ENCODE assay signal across 18 mouse cellular contexts in genomic region chr3:88470943-88471479, GRCm38 (mm10). TPM values are rescaled to one million over a fixed set of nuclear protein-coding genes. Genes with fewer than 3 reads are reported as not detected.
DNase-seq lines count a peak whose midpoint lies in the region; ATAC-seq lines count a peak whose summit lies in the region.
"Had no signal": no experiment of that assay in that cellular context is flagged by ENCODE, and none has a peak within 500 bp of the region (broad histone marks: within the 10 kb centered on the region; RNA-seq: fewer than 3 reads in every experiment).

No protein-coding gene starts in this region.

- no peak overlapping the region for H3K4me2 ChIP-seq in embryonic facial prominence, embryonic 15.5 days (replicated peaks)
- no peak overlapping the region for H3K4me2 ChIP-seq in kidney, embryonic 15.5 days
- H3K4me2 ChIP-seq in liver, embryonic 16.5 days (ENCODE audit: low read depth, low read length): no peak overlapping the region
- H3K4me2 ChIP-seq: forebrain, embryonic 15.5 days; heart, embryonic 12.5 days; limb, embryonic 13.5 days had no signal

- intact Hi-C loops in left cerebral cortex, postnatal 4 days (cut with DNase I): no loop called here

- peak; percentile 27 for DNase-seq in embryo, embryonic 10.5 days (ENCODE audit: low spot score)
- no peak for DNase-seq in embryo, embryonic 11 days
- DNase-seq in left cerebral cortex, postnatal 4 days: no peak
- DNase-seq in gastrocnemius, adult 18-20 months (ENCODE audit: low spot score): no peak
- DNase-seq in cerebellum, postnatal 10 days: no peak
- DNase-seq: adrenal gland, postnatal 10 days; cerebellum, adult 9-11 months; gastrocnemius, postnatal 10 days; layer of hippocampus, postnatal 36 days; midbrain, embryonic 14.5 days had no signal

- peaks cover 18% of the 10 kb centered on the region for H3K4me1 ChIP-seq in embryonic facial prominence, embryonic 15.5 days
- H3K4me1 ChIP-seq in kidney, embryonic 15.5 days: peaks cover 9% of the 10 kb centered on the region
- peaks cover 2% of the 10 kb centered on the region; the same call in 1 of the 2 replicates for H3K4me1 ChIP-seq in liver, embryonic 16.5 days (ENCODE audit: control insufficient read depth, low read depth, low read length)

- no peak overlapping the region for H3K9ac ChIP-seq in embryonic facial prominence, embryonic 15.5 days
- H3K9ac ChIP-seq in kidney, embryonic 15.5 days: no peak overlapping the region
- H3K9ac ChIP-seq in liver, embryonic 16.5 days (ENCODE audit: low read depth, low read length): no peak overlapping the region
- H3K9ac ChIP-seq: forebrain, embryonic 15.5 days; heart, embryonic 12.5 days; limb, embryonic 13.5 days had no signal

- no peaks in the 10 kb centered on the region for H3K9me3 ChIP-seq in embryonic facial prominence, embryonic 15.5 days (replicated peaks)
- H3K9me3 ChIP-seq in kidney, embryonic 15.5 days (replicated peaks): no peaks in the 10 kb centered on the region
- no peaks in the 10 kb centered on the region for H3K9me3 ChIP-seq in liver, embryonic 16.5 days (replicated peaks; ENCODE audit: control insufficient read depth, low read length)
- H3K9me3 ChIP-seq: forebrain, embryonic 15.5 days had no signal

- H3K36me3 ChIP-seq in embryonic facial prominence, embryonic 15.5 days: no peaks in the 10 kb centered on the region
- H3K36me3 ChIP-seq in kidney, embryonic 15.5 days: no peaks in the 10 kb centered on the region
- H3K36me3 ChIP-seq in liver, embryonic 16.5 days (ENCODE audit: control insufficient read depth, insufficient read depth): no peaks in the 10 kb centered on the region
- H3K36me3 ChIP-seq: forebrain, embryonic 15.5 days; heart, embryonic 12.5 days; limb, embryonic 13.5 days had no signal

- no peaks in the 10 kb centered on the region for H3K27me3 ChIP-seq in embryonic facial prominence, embryonic 15.5 days
- no peaks in the 10 kb centered on the region for H3K27me3 ChIP-seq in kidney, embryonic 15.5 days
- no peaks in the 10 kb centered on the region for H3K27me3 ChIP-seq in liver, embryonic 16.5 days (ENCODE audit: control insufficient read depth, insufficient read depth, low read depth, low read length)
- H3K27me3 ChIP-seq: forebrain, embryonic 15.5 days had no signal

- H3K4me3 ChIP-seq in embryonic facial prominence, embryonic 15.5 days (replicated peaks): no peak overlapping the region
- no peak overlapping the region for H3K4me3 ChIP-seq in kidney, embryonic 15.5 days (replicated peaks)
- no peak overlapping the region for H3K4me3 ChIP-seq in liver, embryonic 16.5 days (ENCODE audit: low read depth, low read length)
- H3K4me3 ChIP-seq: forebrain, embryonic 15.5 days; heart, embryonic 12.5 days; limb, embryonic 13.5 days had no signal

- 27% methylated on average over 10 of the region's 10 CpGs for WGBS in embryonic facial prominence, embryonic 15.5 days
- WGBS in kidney, embryonic 15.5 days: 52% methylated on average over 10 of the region's 10 CpGs
- 56% methylated on average over 10 of the region's 10 CpGs for WGBS in liver, embryonic 16.5 days (ENCODE audit: insufficient replicate concordance)

- H3K27ac ChIP-seq in embryonic facial prominence, embryonic 15.5 days (replicated peaks): peak overlapping the region; percentile 12; the same call in 1 of the 2 replicates
- H3K27ac ChIP-seq in kidney, embryonic 15.5 days: peak overlapping the region; percentile 88
- no peak overlapping the region; the same call in 1 of the 2 replicates for H3K27ac ChIP-seq in liver, embryonic 16.5 days (ENCODE audit: low read length)
- H3K27ac ChIP-seq: forebrain, embryonic 15.5 days; limb, embryonic 13.5 days; macrophage had no signal

- no peak for ATAC-seq in embryonic facial prominence, embryonic 15.5 days (ENCODE audit: insufficient number of reproducible peaks, low FRiP score, low TSS enrichment, low read depth)
- peak; percentile 72 for ATAC-seq in kidney, embryonic 15.5 days (replicated peaks; ENCODE audit: low FRiP score)
- peak; percentile 78 for ATAC-seq in liver, embryonic 16.5 days (ENCODE audit: low read depth)
- ATAC-seq: forebrain, embryonic 15.5 days; inflammation-experienced regulatory T-cells, adult 6 months had no signal

RNA-seq across cellular contexts. Expression of gene Sema4a, which starts 10.0 kb away (rescaled TPM):
- 18.5 and 21.9 TPM in 2 replicates for polyA plus RNA-seq in embryonic facial prominence, embryonic 15.5 days (2015; fragmentation: Nextera tagmentation; extraction: Ambion mirVana)
- polyA plus RNA-seq in kidney, embryonic 15.5 days (2015; fragmentation: Nextera tagmentation; extraction: Ambion mirVana): 14.0 and 14.7 TPM in 2 replicates
- polyA plus RNA-seq in liver, embryonic 16.5 days (2015; fragmentation: Nextera tagmentation; extraction: Ambion mirVana): 27.0 and 29.1 TPM in 2 replicates
- total RNA-seq in left cerebral cortex, postnatal 4 days (2021): 10 to 100 TPM; 58.1 to 58.4 TPM
- 1 to 10 TPM; 1.4 to 2.0 TPM for total RNA-seq in gastrocnemius, adult 18-20 months (2021)

RNA-seq across cellular contexts. Expression of gene Lmna, which starts 38.7 kb away (rescaled TPM):
- polyA plus RNA-seq in embryonic facial prominence, embryonic 15.5 days (2015; fragmentation: Nextera tagmentation; extraction: Ambion mirVana): 625 and 678 TPM in 2 replicates
- polyA plus RNA-seq in kidney, embryonic 15.5 days (2015; fragmentation: Nextera tagmentation; extraction: Ambion mirVana): 89.2 and 92.0 TPM in 2 replicates
- polyA plus RNA-seq in liver, embryonic 16.5 days (2015; fragmentation: Nextera tagmentation; extraction: Ambion mirVana): 123 and 131 TPM in 2 replicates
- total RNA-seq in left cerebral cortex, postnatal 4 days (2021): 10 to 100 TPM; 35.3 to 37.7 TPM
- 10 to 100 TPM; 68.3 to 89.6 TPM for total RNA-seq in gastrocnemius, adult 18-20 months (2021)

RNA-seq across cellular contexts. Expression of gene Slc25a44, which starts 46.1 kb away (rescaled TPM):
- 16.3 and 17.9 TPM in 2 replicates for polyA plus RNA-seq in embryonic facial prominence, embryonic 15.5 days (2015; fragmentation: Nextera tagmentation; extraction: Ambion mirVana)
- 17.5 and 17.6 TPM in 2 replicates for polyA plus RNA-seq in kidney, embryonic 15.5 days (2015; fragmentation: Nextera tagmentation; extraction: Ambion mirVana)
- 10.0 and 11.8 TPM in 2 replicates for polyA plus RNA-seq in liver, embryonic 16.5 days (2015; fragmentation: Nextera tagmentation; extraction: Ambion mirVana)
- 10 to 100 TPM; 43.7 to 47.7 TPM for total RNA-seq in left cerebral cortex, postnatal 4 days (2021)
- total RNA-seq in gastrocnemius, adult 18-20 months (2021): 10 to 100 TPM; 18.4 to 19.1 TPM
